Mouse (Mus musculus) spleen, postnatal 10 days (tissue): ENCODE data around the gene Vars2.
A peak's percentile ranks its signal among the peaks of the same experiment; 100 is the strongest.

Source experiments
- DNase-seq, 2 experiments: peaks; one replicate each; pipeline ENCODE4 v3.0.0; 2021 to 2022; ENCODE audit warnings: low spot score in 2 of 2

Vars2 gene

GRCm38 (mm10) chr17:35693906-35694305, 26.5 kb upstream of the Vars2 start:
- DNase-seq, result no peak

GRCm38 (mm10) chr17:35692368-35692767, 25.0 kb upstream of the Vars2 start:
- no peak for DNase-seq

- no peak for DNase-seq
These were observed 24.4 kb upstream of the Vars2 start for GRCm38 (mm10) chr17:35691811-35692210.

- no peak for DNase-seq
These were observed 22.7 kb upstream of the Vars2 start for GRCm38 (mm10) chr17:35689936-35690645.

GRCm38 (mm10) chr17:35688347-35689175, 21.2 kb upstream of the Vars2 start:
- DNase-seq, result no peak

- no peak for DNase-seq
These were observed 17.7 kb upstream of the Vars2 start for GRCm38 (mm10) chr17:35685061-35685460.

GRCm38 (mm10) chr17:35681986-35682385, 14.6 kb upstream of the Vars2 start:
- DNase-seq, result no peak

GRCm38 (mm10) chr17:35680591-35680990, 13.2 kb upstream of the Vars2 start:
- DNase-seq, result no peak

- DNase-seq, result peak; percentile 70 to 89
These were observed 6.1 kb upstream of the Vars2 start, which contains the start of gene Gtf2h4 for GRCm38 (mm10) chr17:35673416-35674035. Gene Gtf2h4 (minus strand): TSS chr17:35673739.

- no peak for DNase-seq
These were observed 5.1 kb upstream of the Vars2 start for GRCm38 (mm10) chr17:35672527-35672926.

GRCm38 (mm10) chr17:35671846-35672245, 4.5 kb upstream of the Vars2 start:
- DNase-seq, result no peak

- no peak for DNase-seq
These were observed 2.3 kb upstream of the Vars2 start for GRCm38 (mm10) chr17:35669731-35670130.

- peak in 1 of 2 experiments; percentile 46 for DNase-seq
These were observed 538 bp downstream of the Vars2 start for GRCm38 (mm10) chr17:35666851-35667256.

- DNase-seq, result peak in 1 of 2 experiments; percentile 36
These were observed 1.4 kb downstream of the Vars2 start for GRCm38 (mm10) chr17:35665957-35666515.

GRCm38 (mm10) chr17:35653086-35653485, 14.3 kb downstream of the Vars2 start:
- no peak for DNase-seq

GRCm38 (mm10) chr17:35649429-35649828, 18.0 kb downstream of the Vars2 start:
- no peak for DNase-seq

- no peak for DNase-seq
These were observed 23.7 kb downstream of the Vars2 start, which contains the start of gene Mucl3 for GRCm38 (mm10) chr17:35643609-35644236. Gene Mucl3 (minus strand): TSS chr17:35643695.

GRCm38 (mm10) chr17:35639352-35639751, 28.0 kb downstream of the Vars2 start:
- no peak for DNase-seq

GRCm38 (mm10) chr17:35638475-35639190, 28.8 kb downstream of the Vars2 start:
- peak in 1 of 2 experiments; percentile 28 for DNase-seq

- peak in 1 of 2 experiments; percentile 48 for DNase-seq
These were observed 31.0 kb downstream of the Vars2 start for GRCm38 (mm10) chr17:35636363-35636762.

- DNase-seq, result peak; percentile 24 to 73
These were observed 31.7 kb downstream of the Vars2 start for GRCm38 (mm10) chr17:35635699-35636111.
